Mouse (Mus musculus) urinary bladder, postnatal 25 days (tissue): Measurements from ENCODE around the gene Olig3.

Source experiments
- DNase-seq: peaks from one replicate; pipeline ENCODE4 v3.0.0; 2022; ENCODE audit warnings: low spot score

Gene Olig3

DNA sequence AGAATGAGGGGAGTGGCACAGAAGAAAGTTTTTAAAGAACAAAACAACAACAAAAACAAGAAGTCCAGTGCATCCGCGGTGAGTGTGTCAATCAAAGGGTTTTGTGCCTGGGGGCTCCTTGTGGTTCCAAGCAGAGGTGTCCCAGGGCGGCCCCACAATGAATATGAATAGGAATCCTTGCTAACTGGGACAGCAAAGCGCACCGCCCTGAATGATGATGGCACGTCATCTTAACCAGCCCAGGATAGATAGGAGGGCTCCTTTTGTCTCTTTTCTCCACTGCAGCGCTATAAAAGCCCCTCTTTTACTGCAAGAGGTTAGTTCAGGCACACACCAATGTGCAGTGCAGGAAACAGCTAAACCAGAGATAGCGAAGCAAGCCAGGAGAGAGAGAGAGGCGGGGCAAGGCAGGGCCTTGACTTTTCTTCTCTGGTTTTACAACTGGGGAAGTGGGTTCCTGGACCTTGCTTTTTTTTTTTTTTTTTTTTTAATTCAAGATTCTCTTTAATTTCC lies at the start of gene Olig3:
Olig3 (plus strand) TSS at position 463 of the 513 bp plus-strand sequence.
- DNase-seq = no peak

DNA sequence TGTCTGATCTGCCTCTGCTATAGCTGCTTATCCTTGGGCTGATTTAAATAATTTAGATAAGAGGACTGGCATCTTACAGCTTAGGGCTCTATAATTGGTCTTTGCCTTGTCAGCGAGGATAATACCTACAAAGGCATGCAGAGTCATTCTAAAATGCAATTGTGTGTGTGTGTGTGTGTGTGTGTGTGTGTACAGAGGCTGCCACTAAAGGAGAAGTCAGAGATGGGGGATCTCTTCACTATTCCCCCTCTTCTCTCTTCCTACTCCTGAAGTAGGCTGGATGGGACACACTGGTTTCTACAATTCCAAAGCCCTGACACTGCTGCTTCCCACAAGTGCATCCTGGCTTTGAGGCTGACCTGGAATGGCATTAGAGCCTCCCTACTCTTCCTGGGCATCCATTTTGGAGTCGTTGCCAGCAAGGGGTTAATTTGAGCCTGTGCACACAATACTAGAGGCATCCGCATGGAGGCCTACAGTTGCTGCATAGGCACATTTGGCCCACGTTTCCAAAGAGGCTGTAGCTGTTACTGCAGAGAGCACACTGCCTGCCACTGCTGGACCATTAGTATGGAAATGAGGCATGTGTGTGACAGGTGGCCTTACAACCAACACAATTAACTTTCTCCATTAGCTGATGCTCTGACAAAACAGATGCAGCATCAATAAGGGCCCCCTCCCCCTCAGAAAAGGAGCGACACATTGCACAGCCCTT lies 46.5 kb upstream of the Olig3 start:
- no peak for DNase-seq

DNA sequence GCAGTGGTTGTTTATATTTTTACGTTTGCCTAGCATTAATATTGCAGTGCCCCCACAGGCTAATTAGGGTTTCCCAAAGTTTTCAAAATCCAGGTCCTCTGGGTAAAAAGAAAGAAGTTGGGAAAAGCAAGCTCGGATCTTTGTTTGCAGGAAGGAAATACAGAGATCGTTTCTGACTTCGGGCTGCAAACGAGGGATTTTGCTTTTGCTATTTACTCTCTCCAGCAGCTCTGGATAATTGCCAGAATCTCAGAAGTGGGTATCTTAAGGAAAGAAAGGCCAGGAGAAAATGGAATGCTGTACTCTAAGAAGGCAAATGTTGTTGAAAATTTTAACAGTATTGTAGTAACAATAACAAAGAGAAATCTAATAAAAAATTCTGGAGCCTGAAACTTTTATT lies 45.9 kb upstream of the Olig3 start:
- no peak for DNase-seq

DNA sequence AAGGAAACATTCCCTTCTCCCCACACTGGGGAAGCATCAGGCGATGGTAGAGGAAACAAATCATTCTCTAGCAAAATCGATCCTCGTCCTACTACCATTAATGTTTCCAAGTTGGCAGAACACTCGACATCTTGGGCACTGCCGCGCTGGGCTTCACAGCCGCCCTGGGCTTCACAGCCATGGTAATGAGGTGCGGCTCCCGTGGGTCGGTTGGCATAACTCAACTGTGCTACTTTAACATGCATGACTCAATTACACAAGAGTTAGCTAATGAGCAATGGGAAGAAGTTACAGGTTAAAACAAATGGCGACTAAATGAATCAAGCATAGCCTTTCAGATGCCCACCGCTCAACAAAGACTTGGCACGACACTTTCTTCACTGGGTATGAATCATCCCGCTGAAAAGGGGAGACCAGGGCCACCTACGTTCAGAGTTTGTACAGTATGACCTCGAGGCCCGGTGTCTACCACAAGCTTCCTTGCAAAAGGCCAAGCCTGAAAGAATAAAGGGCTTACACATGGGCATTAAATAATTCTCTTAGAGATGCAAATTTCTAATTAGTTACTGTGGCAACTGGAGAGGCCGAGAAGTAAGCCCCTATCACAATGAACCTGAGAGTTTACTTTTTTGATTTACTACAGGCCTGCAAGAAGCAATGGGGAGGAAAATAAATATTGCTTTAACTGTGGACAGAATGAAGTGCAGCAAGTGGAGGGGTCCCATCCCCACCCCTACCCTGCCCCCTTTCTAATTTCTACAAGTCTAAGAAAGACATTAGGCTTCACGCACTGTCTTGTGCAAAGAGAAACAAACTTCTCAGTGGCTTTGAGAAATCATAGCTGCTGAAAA lies 38.1 kb upstream of the Olig3 start:
- DNase-seq = no peak

DNA sequence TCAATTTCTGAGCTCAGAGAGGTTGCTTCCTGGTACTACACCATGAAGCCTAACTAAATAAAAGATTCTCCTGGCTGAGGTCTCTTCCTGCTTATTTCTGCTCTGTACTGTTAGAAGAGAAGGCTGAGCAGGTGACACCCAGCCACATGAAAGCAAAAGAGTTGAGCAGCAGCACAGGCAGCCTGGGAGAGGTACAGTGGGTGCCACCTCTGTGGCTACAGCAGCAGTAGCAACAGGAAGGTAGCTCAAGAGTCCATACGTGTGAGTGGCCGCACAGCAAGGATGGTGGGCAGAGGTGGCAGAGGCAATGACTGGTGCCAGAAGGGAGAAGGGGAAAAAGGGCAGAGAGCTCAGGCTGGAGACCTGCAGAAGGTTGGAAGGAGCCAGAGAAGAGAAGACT lies 34.6 kb upstream of the Olig3 start:
- no peak for DNase-seq

DNA sequence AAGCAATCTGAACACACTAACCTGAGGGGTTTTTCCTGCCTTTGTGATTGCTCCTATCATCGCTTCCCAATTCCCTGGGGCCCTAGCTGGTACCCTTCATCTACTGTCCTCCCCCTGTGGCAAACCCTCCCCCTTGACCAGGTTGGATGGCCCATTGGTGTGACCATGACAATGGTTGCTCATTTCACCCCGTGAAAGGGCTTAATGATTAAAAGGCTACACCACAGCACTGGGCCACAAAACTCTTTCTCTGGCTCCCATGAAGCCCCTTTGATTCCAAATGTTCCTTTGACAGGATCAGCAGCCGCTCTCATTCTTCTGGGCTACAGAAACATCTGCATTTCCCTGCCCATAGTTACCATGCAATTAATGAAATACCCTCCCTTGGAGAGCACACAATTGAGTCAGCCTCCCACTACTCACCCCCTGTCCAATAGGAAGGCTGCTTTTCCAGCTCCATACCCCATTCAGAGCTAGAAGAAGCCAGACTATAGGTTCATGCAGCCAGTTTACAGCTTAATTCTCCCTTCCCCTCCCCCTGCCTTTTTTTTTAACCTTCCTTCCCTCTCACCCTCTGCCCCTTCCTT lies 27.0 kb upstream of the Olig3 start:
- DNase-seq = no peak

DNA sequence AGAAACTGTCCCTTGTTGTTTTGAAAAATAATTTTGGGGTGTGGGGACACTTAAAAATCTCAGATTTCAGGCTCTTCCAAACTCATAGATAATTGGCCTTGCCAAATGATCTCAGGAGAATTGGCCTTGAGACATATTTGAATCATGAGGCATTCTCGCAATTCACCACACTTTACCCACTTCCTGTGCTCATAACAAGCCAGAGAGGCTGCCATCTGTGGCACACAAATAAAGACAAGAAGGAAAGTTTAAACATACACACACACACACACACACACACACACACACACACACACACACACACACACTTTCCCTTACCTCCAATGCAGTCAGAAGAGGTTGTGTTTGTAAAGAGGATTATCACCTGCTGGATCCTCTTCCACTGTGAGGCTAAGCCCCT lies 22.9 kb upstream of the Olig3 start:
- DNase-seq = no peak

DNA sequence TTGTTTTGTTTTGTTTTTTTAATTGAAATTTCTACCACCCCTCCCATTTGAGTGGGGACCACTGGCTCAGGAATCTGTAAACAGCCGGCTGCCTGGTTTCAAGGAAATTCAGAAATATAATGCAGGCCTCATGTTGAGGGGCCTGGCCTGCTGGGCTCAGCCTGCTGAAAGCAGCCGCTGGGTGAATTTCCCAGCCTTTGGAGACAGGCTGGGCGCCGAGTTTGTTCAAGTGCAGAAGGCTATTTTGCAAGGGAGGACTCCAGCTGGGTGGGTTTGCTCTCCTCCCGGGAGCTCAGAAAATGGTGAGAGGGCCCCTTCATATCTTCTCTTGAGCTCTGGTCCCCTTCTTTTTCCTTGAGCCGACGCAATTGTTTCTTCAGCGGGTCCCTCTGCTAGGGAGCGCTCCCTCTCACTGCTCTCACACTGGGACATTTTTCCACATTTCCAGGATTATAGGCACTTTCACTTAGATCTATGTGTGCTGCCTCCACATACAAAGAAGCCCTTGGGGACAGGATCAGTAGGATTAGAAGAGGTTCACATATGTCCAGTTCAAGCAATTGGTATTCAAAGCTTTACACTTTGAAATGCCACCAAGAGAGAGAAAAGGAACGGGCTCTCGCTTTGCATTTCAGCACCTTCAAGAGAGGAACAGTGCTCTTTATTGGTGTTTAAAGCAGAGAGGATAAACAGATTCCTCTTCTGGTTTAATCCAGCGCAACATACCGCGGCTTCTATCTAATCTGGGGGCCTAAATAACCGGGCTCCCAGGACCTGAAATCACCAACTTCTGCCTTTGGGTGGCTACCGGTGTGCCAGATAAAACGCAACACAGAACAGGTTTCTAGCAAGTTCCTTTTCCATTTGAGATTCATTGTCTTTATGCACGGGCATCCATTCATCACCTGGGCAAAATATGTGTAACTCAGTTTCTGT lies 17.4 kb upstream of the Olig3 start:
- no peak for DNase-seq

DNA sequence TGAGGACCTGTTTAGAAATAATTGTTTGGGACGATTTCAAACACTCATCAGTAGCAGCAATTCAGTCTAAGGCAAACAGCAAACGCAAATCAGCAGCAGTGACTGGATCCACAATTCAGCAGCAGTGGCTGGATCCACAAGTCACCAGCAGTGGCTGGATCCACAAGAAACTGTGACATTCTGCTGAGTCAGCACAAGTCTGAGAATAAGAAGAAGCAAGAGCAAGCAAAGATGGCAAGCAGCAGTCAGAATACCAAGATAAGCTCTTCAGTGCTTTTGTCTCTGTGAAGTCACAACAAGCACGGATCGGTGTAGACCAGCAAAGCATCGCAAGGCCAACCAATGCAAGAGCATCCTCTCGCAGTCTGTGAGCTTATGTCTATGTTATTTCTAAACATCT lies 12.3 kb upstream of the Olig3 start:
- DNase-seq = no peak

DNA sequence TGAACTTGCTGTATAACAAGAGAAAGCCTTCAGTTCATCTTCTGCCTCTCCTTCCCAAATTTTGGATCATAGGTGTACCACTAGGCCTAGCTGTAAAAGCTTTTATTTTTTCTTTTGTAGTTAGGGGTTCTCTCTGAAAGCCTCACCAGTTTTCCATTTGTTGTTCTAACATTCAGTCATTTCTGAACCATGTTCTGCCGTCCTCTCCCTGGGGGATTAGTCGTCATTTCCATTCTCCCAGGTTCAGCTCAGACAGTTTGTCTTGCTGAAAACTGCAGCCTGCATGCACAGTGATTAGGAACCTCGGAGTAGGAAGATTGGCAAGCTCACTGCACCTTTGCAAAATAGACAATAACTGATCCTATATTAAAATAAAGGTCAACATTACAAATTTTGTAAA lies 7.0 kb upstream of the Olig3 start:
- no peak for DNase-seq

DNA sequence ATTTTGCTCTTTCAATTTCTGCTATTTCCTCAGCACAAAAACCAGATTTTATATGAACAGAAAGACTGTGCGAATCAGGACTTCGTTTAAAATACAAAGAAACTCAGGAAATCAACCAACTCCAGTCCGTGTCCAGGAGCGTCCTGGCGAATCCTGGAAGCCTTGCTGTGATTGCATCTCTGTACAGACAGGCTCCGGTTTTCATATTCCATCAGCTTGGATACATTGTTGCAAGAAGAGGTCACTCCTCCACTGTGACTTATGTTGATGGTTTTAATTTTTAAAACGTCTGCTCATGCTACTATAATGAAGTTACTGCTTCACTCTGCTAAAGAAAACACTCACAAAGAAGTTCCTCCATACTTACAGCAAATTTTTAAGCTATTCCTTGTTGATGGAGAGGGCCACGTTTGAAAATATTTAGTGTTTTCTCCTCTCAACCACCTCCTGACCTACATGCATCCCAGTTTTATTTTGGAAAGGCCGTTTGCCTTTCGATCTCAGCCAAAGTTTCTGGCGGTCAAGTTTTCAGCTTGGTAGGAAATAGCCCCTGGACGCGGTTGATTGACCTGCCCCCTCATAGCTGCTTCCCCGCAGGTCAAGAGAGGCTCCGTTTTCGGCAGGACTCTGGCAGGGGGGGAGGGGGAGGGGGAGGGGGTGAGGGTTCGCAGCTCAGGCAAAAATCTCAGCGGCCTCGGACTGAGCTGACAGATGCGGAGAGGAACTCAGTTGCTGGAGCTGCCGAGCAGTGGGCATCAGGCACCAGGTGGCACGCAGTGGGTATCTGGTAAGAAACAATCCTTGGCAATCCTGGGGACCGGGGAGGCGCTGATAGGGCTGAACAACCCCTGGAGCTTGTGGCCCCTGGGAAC lies 4.1 kb upstream of the Olig3 start:
- no peak for DNase-seq

DNA sequence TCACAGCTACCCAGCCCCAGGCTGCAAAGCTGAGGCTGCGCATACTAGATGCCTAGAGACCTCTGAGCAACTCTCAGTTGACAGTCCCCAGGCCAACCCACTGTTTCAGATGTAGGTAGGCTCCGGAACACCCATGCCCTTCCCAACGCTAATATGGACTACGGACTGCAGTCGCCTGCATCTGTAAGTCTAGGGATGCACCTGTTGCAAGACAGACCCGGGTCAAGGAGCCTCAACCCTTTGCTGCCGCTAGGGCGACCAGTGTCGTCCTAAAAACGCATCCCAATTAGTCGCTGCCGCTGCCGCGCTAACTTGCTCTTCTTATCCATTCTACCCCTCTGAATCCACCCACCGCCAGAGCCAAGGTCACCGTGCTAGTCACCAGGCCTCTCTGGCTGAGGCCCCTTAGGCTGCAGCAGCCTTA lies 3.4 kb upstream of the Olig3 start:
- no peak for DNase-seq

DNA sequence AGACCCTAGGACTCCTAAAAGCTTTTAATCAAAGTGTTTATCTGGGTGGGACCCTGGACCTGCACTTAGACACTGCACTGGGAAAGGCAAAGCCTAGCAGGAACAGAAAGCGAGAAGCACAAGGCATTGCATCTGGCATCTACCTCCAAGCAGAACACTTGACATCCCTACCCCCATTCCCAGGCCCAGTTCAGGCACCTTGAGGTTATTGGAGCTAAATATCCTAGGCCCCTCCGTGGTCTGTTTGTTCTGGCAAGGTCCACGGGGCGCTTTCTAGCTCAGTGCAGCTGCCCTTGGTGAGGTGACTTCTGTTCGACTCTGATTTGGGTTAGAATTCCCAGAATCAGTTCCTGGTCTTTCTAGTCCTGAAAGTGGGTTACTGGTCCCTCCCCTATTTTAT lies 2.7 kb upstream of the Olig3 start:
- no peak for DNase-seq

DNA sequence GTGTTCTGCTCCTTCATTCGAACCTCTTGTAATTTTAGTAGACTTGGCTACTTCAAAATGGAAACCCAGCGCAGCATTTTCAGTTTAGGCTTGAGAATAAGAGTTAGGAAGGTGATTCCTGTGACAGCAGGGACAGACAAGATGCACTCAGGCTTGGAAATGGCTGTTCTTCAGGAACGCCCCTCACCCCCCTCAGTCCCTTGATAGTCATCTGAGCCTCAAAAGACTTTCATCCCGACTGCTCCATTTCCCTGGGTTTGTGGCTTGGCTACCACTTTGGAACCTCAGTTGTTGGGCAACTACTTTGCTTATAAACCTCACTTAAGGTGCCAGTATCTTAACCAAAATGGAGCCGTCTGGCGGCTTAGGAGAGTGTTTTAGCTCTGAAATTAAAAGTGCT lies 2.2 kb upstream of the Olig3 start:
- no peak for DNase-seq

DNA sequence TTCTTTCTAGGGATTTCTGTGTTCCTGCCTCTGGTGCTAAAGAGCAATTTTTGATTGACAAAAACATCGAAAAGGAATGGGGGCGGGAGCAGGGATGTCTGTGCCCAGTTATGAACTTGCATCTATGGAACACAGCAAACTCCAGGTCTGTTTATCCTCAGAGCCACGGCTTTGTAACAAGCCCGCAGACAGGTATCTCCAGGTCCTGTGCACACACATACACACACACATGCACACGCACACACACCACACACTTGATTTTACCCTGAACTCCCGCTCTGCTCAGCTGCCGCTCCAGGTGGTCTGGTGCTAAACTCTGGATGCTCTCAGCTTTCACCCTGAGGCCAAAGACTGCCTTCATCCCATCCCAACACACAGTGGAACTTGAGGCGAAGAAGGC lies 1.3 kb upstream of the Olig3 start:
- no peak for DNase-seq

DNA sequence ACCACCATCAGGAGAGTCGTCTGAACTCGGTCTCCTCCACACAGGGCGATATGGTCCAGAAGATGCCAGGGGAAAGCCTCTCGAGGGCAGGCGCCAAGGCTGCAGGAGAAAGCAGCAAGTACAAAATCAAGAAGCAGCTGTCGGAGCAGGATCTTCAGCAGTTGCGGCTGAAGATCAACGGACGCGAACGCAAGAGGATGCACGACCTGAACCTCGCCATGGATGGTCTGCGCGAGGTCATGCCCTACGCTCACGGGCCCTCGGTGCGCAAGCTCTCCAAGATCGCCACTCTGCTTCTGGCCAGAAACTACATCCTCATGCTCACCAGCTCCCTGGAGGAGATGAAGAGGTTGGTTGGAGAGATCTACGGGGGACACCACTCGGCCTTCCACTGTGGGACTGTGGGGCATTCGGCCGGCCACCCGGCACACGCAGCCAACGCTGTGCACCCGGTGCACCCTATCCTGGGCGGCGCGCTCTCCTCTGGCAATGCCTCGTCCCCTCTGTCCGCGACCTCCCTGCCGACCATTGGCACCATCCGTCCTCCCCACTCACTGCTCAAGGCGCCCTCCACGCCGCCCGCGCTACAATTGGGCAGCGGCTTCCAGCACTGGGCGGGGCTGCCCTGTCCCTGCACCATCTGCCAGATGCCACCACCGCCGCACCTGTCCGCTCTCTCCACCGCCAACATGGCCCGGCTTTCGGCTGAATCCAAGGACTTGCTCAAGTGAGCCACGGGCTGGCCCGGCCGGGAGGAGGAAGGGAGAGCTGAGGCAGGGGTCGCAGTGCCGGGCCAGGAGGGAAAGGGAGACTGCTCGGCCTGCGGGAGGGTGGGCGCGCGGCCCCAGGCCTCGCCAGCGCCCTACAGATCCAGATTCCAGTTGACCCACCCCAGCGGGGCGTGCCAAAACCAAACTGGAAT lies 648 bp downstream of the Olig3 start:
- no peak for DNase-seq

DNA sequence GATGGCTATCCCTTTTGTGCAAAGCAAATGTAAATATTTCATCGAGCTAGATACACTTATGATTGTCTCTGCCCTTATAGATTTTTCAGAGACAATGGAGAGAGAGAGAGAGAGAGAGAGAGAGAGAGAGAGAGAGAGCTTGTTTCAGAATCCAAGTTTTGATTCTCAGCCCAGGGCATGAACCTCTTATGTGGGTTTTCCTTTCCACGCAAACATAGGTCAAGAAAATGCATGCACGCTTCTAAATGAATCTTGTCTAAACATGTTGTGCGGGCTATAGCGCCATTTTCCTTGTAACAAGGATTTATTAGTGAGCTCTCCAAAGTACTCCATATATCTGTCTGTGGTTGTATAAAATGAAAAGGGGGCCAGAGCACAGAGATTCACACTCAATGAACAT lies 1.5 kb downstream of the Olig3 start:
- DNase-seq = no peak

DNA sequence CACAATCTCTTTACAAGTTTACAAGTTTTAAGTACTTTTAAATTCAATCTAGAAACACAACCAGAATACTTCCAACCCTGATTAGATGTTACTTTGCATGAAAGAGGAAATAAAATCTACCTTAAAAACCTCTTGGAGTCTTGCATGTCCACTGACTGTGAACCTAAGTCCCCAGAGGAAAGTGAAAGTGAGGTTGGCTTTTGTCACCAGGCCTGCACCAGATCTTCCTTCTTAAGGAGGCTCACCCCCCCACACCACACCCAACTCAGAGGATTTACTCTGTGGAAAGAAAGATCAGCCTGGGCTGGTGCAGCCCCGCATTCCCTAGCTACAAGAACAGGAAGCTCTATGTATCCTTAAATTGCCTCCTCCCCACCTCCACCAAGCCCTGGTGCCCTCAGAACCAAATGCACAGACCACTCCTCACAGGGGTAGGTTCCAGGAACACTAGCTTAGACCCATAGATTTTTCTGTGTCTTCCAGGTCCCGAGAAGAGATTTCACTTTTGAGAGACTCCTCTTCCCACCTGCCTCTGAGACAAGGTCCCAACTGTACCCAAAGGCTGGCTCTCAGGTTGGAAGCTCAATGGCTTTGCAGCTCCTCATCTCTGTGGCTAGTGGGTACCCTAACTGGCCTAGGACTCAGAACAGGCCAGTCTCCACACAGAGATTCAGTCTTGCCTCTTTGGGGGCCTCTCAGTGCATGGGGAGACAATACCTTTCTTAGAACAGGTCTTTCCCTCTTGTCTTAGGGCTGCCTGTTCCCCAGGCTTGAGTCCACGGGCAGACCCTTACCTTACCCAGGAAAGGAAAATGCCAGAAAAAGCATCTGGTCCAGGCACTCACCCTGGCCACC lies 4.3 kb downstream of the Olig3 start:
- no peak for DNase-seq
